Mouse (Mus musculus) heart, postnatal 4 days (tissue): Measurements from ENCODE around the gene Smurf2. TPM values are rescaled to one million over a fixed set of nuclear protein-coding genes. Genes with fewer than 3 reads are reported as not detected.

Source experiments
- DNase-seq: peaks from one replicate; pipeline ENCODE4 v3.0.0; 2021
- microRNA-seq, 2 experiments: library from miRNA; unstranded; fragments of <30 nt; microRNA quantifications; one replicate each; pipeline ENCODE4 v1.2.0; 2021 to 2022
- total RNA-seq, 2 experiments: library from RNA; stranded (reverse); gene quantifications; 2 replicates each; pipeline ENCODE4 v1.2.3; 2021

The Smurf2 gene
- total RNA-seq, 2 experiments from 2014 or later: 45.9 to 46.7 TPM

GRCm38 (mm10) chr11:106770195-106770974 is 150.1 kb downstream of the Smurf2 start:
- DNase-seq: peak; percentile 21

Small RNAs within 50 kb of the gene (microRNA-seq; reads per million reads assigned to microRNA genes)
- gene Gm25994: 0 reads per million in 2 experiments
- 0 to 0.82 reads per million in 2 experiments for gene Gm27322
- gene Mir3064: 22.5 to 24.5 reads per million in 2 experiments

Other genes starting within 250 kb of the Smurf2 start
- gene Pecam1, start 170.1 kb downstream of the Smurf2 start, total RNA-seq: 100 to 1,000 TPM; 183 TPM
- gene Milr1, start 169.5 kb downstream of the Smurf2 start, total RNA-seq: under 1 TPM; 0.55 to 0.86 TPM
- 1 to 10 TPM; 3.1 to 3.4 TPM for gene Polg2, start 141.2 kb downstream of the Smurf2 start, total RNA-seq
- 100 to 1,000 TPM; 561 to 583 TPM for gene Ddx5, start 131.5 kb downstream of the Smurf2 start, total RNA-seq
- 1 to 10 TPM; 6.8 to 9.3 TPM for gene Cep95, start 131.5 kb downstream of the Smurf2 start, total RNA-seq
- 100 to 1,000 TPM; 179 to 190 TPM for gene Kpna2, start 78.8 kb upstream of the Smurf2 start, total RNA-seq
- 1 to 10 TPM; 3.7 to 4.0 TPM for gene 1810010H24Rik, start 105.0 kb upstream of the Smurf2 start, total RNA-seq
- gene Bptf, start 211.4 kb upstream of the Smurf2 start, total RNA-seq: 10 to 100 TPM; 42.0 to 44.8 TPM